Mouse (Mus musculus): Measurements from ENCODE around the gene Wtip.
"Not testable (repeated sequence)": the region's sequence is repeated elsewhere in the genome, so short reads cannot be mapped to it uniquely, and the experiment has no call there.

Gene Wtip

DNA sequence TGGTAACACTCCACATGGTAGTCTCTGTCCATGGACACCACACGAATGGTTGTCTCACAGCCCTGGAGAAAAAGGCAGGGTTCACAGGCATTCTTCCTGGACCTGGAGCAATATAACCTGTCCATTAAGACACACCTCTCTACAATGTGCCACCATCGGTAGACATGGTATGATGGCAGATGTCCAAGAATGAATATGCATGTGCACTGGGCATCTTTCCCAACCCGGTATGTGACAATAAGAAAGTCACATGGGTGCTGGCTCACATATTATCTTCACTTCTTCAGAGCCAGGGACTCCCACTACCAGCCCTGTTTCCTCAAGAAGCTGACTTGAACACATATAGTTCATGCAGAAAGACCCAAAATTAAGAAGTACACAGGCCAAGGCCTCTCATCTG lies 16.5 kb downstream of the Wtip start:
- no peak for DNase-seq

DNA sequence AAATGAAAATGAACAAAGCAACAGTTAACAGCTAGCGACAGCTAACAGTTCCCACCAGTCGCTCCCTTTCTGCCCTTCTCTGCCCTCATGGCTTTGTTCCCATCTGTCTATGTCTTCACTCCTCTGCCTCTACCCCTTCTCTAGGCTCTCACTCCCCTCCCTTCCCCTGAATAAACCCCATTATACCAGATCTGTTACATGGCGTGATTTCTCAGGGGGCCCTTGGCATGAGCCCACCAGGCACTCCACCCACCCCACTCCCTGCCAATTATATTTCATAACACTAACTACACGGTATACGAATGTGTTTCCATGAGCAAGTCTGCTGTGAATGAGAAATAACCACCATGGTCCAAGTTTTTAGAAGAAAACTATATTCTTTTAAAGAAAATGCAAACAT lies 23.9 kb downstream of the Wtip start:
- no peak for DNase-seq

DNA sequence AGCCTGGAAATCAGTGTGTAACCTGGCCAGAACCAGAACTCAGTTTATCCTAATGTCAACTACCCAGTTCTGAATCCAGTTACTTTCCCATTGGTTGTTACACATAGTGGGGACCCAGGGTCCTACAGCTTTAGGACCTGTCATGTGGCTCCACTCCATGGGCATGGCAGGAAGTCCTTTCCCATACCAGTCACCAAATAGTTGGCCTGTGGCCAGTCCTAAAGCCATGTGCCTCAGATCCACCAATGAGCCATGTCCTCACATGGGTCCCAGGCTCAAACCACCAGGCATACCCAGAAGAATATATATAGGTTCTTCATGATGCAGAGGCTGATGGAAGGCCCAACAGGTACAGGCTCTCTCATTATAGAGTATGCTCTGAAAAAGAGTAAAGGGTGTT lies 31.8 kb downstream of the Wtip start:
- DNase-seq: no peak

DNA sequence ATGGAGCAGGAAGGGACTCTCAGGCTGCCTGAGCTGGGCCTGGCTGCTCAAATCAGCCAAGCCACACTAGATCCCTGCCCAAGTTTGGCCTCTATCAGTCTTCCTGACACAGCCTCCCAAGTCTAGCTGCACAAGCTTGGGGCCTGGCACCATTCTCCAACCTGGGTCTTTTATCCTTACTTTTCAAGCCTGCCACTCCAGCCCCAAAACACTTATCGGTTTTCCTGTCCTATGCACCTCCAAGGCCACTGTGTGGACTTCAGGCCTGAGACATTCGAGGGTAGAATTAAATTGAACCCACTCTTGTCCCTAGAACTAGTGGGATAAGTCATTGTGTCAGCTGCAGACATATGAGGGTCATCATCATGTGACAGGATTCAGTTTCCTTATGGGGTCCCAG lies 33.1 kb downstream of the Wtip start:
- no peak for DNase-seq

DNA sequence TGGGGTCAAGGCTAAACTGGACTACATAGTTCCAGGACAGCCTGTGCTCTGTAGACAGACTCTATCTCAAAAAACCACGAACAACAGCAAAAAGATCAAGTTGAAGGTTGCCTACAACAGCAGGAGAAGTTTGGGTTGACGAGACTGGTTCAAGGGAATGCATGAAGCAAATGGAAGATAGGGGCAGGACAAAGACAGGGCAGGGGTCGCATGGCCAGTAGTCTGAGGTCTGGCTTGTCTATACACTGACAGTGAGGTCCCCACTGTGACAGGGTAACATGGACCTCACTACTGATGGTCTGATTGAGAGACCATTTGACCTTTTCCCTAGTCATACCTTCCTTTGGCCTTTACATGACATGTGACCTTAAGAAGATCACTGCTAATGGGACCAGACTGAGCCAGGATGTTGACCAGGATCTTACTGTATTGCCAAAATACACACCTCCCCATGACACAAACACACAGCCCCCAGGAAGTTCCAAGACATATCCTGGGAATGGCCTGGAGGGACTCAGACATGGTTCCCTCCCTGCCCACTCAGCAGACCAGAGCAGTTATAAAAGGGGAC lies 38.1 kb downstream of the Wtip start, which contains the start of gene Scgb1b30:
Gene Scgb1b30 (plus strand): TSS at position 521 of the 571 bp plus-strand sequence.
- DNase-seq: no peak

DNA sequence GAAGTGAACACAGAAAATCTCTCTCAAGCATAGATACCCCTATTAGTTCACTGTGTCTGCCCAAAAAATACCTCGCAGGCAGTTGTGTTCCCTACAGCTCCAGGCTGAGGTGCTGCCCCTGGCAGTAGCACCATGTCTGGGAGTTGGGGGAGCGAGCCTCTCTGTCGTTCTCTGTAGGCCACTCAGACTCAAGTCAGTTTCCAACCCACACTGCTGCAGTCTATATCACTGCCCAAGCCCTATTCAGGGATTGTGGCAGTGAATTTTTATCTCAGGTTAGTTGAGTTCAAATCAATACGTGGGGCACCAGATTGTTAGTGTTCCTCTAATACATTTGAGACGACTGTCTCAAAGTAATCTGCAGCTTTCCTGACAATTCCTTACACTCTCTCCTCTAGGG lies 64.9 kb downstream of the Wtip start:
- DNase-seq: not testable (repeated sequence)
